Mouse (Mus musculus) forebrain, embryonic 10.5 days (tissue): ENCODE measurements at regions not wholly inside any gene's neighbourhood (a gene's known extent, or its start where the extent isn't known, plus 50 kb on each side); places are given as distances from the start of the nearest gene placed in this dataset.
A peak's percentile ranks its signal among the peaks of the same experiment; 100 is the strongest.
"Not testable (repeated sequence)": the region's sequence is repeated elsewhere in the genome, so short reads cannot be mapped to it uniquely, and the experiment has no call there.

ENCODE experiments used
- DNase-seq: peaks from one replicate; pipeline ENCODE4 v3.0.0-alpha.2; 2017; ENCODE audit warnings: low spot score; ENCODE audit errors: extremely low spot score
- H3K27ac ChIP-seq: fragments of 300-500 bp; sonication (generic); 2 replicates; pipeline ENCODE4 v1.5.1; 2016; ENCODE audit warnings: mild to moderate bottlenecking
- H3K27me3 ChIP-seq: fragments of 300-500 bp; sonication (generic); 2 replicates; pipeline ENCODE4 v1.6.1; 2016; ENCODE audit warnings: mild to moderate bottlenecking; ENCODE audit not compliant: poor library complexity, severe bottlenecking
- H3K36me3 ChIP-seq: fragments of 300-500 bp; sonication (generic); replicated peaks from 2 replicates; pipeline ENCODE4 v1.6.1; 2016; ENCODE audit warnings: mild to moderate bottlenecking, moderate library complexity
- H3K4me1 ChIP-seq: fragments of 300-500 bp; sonication (generic); 2 replicates; pipeline ENCODE4 v1.6.1; 2016
- H3K4me3 ChIP-seq: fragments of 300-500 bp; sonication (generic); 2 replicates; pipeline ENCODE4 v1.5.1; 2016; ENCODE audit warnings: mild to moderate bottlenecking, moderate library complexity
- H3K9me3 ChIP-seq: fragments of 300-500 bp; sonication (generic); 2 replicates; pipeline ENCODE4 v1.6.1; 2016; ENCODE audit warnings: mild to moderate bottlenecking, moderate library complexity
- WGBS: fragments of 180-500 bp; shearing (Covaris S2); methylation state at CpG from one replicate; pipeline ENCODE4 v1.1.7; 2016; 5-methylcytosine and 5-hydroxymethylcytosine counted together

DNA sequence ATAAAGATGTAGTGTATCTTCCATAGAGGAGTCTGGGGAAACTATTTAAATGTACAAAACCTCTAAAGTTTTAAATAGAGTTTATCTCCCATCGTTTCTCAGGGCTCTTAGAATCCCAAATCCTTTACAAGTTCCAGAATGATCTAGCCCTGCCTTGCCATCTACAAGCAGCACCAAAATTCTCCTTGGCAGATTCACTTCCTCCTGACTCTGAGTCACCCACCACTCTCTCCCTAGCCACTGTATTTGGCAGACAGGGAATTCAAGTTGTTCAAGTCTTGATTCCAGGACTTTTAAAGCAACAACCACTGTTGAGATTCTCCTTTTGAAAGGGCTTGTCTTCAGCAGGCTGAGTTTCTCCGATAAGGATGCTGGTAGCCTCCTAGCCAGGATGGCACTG, 77.1 kb upstream of the Fam78b start:
- Histone ChIP-seq H3K36me3 (no peaks in the 10 kb centered on the region), H3K4me3 (no peak overlapping the region), H3K4me1 (peaks cover 17% of the 10 kb centered on the region), H3K9me3 (no peaks in the 10 kb centered on the region), H3K27ac (no peak overlapping the region), H3K27me3 (no peaks in the 10 kb centered on the region)
- no peak for DNase-seq
- 92% methylated on average over 2 of the region's 2 CpGs for WGBS

DNA sequence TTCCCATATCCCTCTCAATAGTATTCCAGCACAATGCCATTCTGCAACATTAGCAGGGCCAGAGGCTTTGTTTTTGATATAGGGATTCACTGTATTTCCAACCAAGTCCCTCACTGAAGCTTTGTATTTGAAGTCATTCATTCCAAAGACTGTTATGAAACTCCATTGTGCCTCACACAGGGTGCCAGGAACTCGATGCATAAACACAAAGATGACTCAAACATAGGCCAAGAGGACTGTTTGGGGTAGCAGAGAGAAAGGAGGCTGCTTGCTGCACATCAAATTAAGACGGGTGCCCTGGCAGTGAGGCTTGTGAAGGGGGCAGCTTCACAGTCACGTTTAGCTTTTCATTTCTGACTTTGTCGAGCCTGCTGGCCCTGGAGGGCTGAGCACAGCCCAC, 75.1 kb upstream of the Fam78b start:
- DNase-seq, result no peak
- H3K36me3 ChIP-seq, result no peaks in the 10 kb centered on the region
- H3K4me1 ChIP-seq, result peaks cover 17% of the 10 kb centered on the region
- no peak overlapping the region for H3K27ac ChIP-seq
- 48% methylated on average over 4 of the region's 4 CpGs for WGBS
- no peaks in the 10 kb centered on the region for H3K9me3 ChIP-seq
- no peaks in the 10 kb centered on the region for H3K27me3 ChIP-seq
- H3K4me3 ChIP-seq, result no peak overlapping the region

DNA sequence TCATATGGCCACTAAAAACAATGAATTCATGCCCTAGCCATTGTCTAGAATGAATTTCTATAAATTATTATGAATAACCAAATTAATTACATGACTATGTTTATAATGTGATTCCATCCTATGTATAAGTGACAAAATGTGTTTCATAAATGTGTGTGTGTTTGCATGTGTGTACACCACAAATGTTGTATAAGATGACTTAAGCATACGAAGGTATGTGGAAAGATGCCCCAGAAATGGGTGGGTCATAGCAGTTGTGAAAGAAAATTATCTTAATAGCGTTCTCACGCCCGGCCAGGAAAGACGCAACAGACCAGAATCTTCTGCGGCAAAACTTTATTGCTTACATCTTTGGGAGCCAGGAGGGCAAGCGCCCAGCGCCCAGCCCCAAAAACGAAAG, 61.5 kb upstream of the Fam78b start:
- H3K27me3 ChIP-seq, DNase-seq, H3K36me3 ChIP-seq, H3K27ac ChIP-seq, H3K4me1 ChIP-seq, H3K9me3 ChIP-seq: not testable (repeated sequence)
- peak overlapping the region; percentile 40 for H3K4me3 ChIP-seq
- WGBS, result 68% methylated on average over 9 of the region's 9 CpGs

DNA sequence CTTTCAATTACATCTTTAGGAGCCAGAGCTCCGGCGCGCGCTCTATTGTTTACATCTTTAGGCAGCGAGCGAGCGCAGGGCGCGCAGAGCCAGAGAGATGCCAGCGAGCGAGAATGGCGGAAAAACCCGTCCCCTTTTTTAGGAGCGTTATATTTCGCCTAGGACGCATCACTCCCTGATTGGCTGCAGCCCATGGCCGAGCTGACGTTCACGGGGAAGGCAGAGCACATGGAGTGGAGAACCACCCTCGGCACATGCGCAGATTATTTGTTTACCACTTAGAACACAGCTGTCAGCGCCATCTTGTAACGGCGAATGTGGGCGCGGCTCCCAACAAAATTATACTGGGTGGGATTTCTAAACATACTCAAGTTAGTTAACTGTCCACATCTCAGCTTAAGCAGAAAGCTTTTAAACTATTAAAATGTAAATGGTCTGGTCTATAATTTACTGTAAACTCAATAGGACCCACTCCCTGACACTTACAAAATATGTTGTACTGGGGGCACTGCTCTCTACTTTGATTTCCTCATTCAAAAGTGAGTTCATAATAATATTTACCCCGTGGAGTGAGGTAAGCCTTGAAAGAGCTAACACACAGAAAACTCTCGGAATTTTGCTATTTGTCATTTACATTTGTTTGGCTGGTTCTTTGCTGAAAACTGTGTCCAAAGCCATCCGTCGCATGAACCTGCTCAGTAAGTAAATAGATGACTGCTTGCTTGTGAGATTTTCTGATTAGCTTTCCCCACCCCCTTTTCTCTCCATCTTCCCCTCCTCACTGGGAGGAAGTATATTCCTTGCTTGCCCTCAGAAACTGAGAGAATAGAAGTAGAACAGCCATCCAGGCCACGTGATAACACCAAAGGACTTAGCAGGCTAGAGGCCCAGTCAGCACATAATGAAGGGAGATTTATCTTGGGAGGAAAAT, 60.8 kb upstream of the Fam78b start:
- H3K27ac ChIP-seq, H3K27me3 ChIP-seq, H3K4me1 ChIP-seq, DNase-seq, H3K9me3 ChIP-seq, H3K36me3 ChIP-seq: not testable (repeated sequence)
- 52% methylated on average over 31 of the region's 31 CpGs for WGBS
- peak overlapping the region; percentile 40 for H3K4me3 ChIP-seq

DNA sequence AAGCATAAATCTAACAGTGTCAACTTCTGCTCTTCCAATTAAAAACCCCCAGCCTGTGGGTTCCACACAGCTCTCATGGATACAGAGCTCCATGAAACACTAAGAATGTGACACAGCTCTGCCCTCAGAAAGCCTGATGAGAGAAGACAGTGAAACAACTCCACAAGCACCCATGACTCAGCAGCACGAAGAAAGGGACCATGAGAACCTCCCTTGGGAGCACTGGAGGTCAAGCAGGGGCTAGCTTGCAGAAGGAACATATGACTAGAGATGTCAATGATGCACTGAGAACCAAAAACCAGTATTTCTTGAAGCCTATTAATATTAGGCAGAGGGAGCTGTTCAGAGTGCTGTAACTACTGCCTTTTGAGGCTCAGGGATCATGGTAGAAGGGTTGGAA, 59.0 kb upstream of the Fam78b start:
- no peak for DNase-seq
- Histone ChIP-seq H3K4me1 (no peaks in the 10 kb centered on the region), H3K27me3 (no peaks in the 10 kb centered on the region), H3K27ac (no peak overlapping the region), H3K9me3 (no peaks in the 10 kb centered on the region), H3K36me3 (no peaks in the 10 kb centered on the region), H3K4me3 (no peak overlapping the region)
- WGBS, result 78% methylated on average over 1 of the region's 1 CpGs

DNA sequence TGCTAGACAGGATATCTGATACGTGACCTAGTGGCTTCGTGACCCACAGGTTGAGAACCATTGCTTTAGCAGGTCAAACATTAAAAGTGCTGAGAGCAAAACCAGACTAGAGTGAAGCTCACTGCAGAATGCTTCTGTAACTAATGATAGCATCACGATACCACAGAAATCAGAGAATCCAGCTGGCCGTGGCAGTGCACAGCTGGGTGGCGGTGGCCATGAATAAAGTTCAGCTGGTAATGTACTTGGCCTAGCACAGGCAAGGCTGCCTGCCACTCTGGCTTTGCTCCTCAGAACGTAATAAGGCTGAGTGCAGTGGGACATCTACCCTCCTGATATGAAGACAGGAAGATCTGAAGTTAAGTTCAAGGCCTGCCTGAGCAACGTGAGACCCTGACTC, 56.7 kb upstream of the Fam78b start:
- WGBS, result 88% methylated on average over 7 of the region's 7 CpGs
- Histone ChIP-seq H3K9me3 (no peaks in the 10 kb centered on the region), H3K36me3 (no peaks in the 10 kb centered on the region), H3K4me3 (no peak overlapping the region), H3K4me1 (no peaks in the 10 kb centered on the region), H3K27ac (no peak overlapping the region), H3K27me3 (no peaks in the 10 kb centered on the region)
- DNase-seq, result no peak

DNA sequence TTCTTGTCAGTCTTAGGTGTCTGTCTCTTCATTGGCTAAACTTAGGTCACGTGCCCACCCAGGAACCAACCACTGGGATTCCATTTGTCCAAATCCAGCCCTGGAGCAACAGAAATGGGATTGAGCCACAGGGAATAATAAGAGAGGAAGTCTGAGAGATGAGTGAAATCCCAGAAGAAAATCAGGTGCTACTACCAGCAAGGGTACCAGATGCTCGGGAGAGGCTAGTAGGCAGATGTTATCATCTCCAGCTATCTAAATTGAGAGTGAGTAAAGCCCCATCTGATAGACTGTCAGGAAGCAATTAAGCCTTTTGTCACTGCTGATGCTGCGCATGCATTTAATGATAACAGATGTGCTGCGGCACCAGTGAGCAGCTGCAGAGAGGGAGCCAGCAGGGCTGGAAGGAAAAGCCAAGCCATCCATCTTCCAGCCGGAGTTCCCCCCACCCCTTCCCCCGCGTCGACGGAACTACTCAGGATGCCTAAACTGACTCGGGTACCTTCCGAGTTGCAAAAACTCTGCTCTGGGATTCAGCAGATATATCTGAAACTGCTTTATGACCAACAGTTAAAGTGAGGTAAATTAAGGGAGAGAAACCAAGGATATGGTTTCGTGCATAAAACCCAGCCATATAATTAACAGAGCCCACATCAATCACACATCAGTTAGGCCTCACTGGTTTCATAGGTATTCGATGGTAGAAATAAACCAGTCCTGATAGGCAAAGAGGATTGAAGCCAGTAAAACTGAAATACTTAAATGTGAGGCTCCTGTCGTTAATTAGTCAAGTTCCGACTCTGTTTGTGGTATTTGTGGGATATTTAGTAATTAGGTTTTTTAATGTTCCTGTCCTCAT, 53.1 kb upstream of the Fam78b start:
- no peaks in the 10 kb centered on the region for H3K4me1 ChIP-seq
- no peaks in the 10 kb centered on the region for H3K36me3 ChIP-seq
- H3K9me3 ChIP-seq, result no peaks in the 10 kb centered on the region
- H3K27ac ChIP-seq, result no peak overlapping the region
- no peaks in the 10 kb centered on the region for H3K27me3 ChIP-seq
- H3K4me3 ChIP-seq, result no peak overlapping the region
- WGBS, result 76% methylated on average over 15 of the region's 15 CpGs
- no peak for DNase-seq
